Mouse (Mus musculus) limb, embryonic 10.5 days (tissue): ENCODE results near the gene Cntd1. TPM values are rescaled to one million over a fixed set of nuclear protein-coding genes. Genes with fewer than 3 reads are reported as not detected.

Experiments
- DNase-seq: peaks from one replicate; pipeline ENCODE4 v3.0.0-alpha.2; 2017; ENCODE audit warnings: low spot score
- H3K27ac ChIP-seq: fragments of 300-500 bp; sonication (generic); 2 replicates; pipeline ENCODE4 v1.5.1; 2016; ENCODE audit warnings: mild to moderate bottlenecking
- H3K27me3 ChIP-seq: fragments of 300-500 bp; sonication (generic); 2 replicates; pipeline ENCODE4 v1.6.1; 2016; ENCODE audit warnings: low read depth, mild to moderate bottlenecking; ENCODE audit not compliant: poor library complexity, severe bottlenecking
- H3K36me3 ChIP-seq: fragments of 300-500 bp; sonication (generic); 2 replicates; pipeline ENCODE4 v1.6.1; 2016; ENCODE audit warnings: mild to moderate bottlenecking, moderate library complexity
- H3K4me1 ChIP-seq: fragments of 300-500 bp; sonication (generic); 2 replicates; pipeline ENCODE4 v1.6.1; 2016
- H3K4me3 ChIP-seq: fragments of 300-500 bp; sonication (generic); 2 replicates; pipeline ENCODE4 v1.5.1; 2016; ENCODE audit warnings: mild to moderate bottlenecking, moderate library complexity
- H3K9me3 ChIP-seq: fragments of 300-500 bp; sonication (generic); replicated peaks from 2 replicates; pipeline ENCODE4 v1.6.1; 2016; ENCODE audit warnings: mild to moderate bottlenecking
- WGBS: fragments of 180-500 bp; shearing (Covaris S2); methylation state at CpG from one replicate; pipeline ENCODE4 v1.1.7; 2016; 5-methylcytosine and 5-hydroxymethylcytosine counted together
- polyA plus RNA-seq: library from polyadenylated mRNA; unstranded; fragments of >200 nt; fragmentation: Nextera tagmentation; extraction: Ambion mirVana; gene quantifications from 2 replicates; pipeline ENCODE4 v1.2.1, GENCODE M21; 2016

The Cntd1 gene
- polyA plus RNA-seq, 1 experiment from 2014 or later: 1.1 TPM

- no peak for DNase-seq
- H3K36me3 ChIP-seq: peaks cover 7% of the 10 kb centered on the region; the same call in 1 of the 2 replicates
Observed at GRCm38 (mm10) chr11:101332537-101332936, 53.7 kb downstream of the Cntd1 start.

DNA sequence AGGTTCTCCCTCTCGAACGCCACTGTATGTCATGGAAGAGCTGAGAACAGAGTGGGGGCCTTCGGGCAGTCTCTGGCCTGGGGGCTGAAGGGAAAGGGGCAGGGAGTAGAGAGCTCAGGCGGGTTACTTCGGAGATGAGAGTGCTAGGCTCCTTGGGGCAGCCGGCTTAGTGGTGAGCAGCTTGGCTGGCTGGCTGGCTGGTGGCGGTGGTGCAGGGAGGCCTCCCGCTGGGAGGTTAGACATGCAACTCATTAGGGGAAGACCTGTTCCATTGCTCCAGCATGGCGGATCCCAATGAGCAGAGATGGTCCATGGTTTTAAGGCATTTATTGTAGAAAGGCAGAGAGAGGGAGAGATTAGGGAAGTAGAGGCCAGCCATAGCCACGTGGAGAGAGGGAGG, 55.2 kb downstream of the Cntd1 start:
- DNase-seq: peak; percentile 53
- peaks cover 42% of the 10 kb centered on the region for H3K4me1 ChIP-seq
- 25% methylated on average over 10 of the region's 10 CpGs for WGBS
- no peaks in the 10 kb centered on the region for H3K36me3 ChIP-seq
- peak overlapping the region; percentile 77 for H3K27ac ChIP-seq
- no peaks in the 10 kb centered on the region for H3K27me3 ChIP-seq
- no peaks in the 10 kb centered on the region for H3K9me3 ChIP-seq
- H3K4me3 ChIP-seq: peak overlapping the region; percentile 19; the same call in 1 of the 2 replicates

More at GRCm38 (mm10) chr11:101332537-101332936, 53.7 kb downstream of the Cntd1 start:
- Histone ChIP-seq H3K9me3 (no peaks in the 10 kb centered on the region), H3K27ac (no peak overlapping the region), H3K4me3 (no peak overlapping the region), H3K27me3 (no peaks in the 10 kb centered on the region), H3K4me1 (peaks cover 28% of the 10 kb centered on the region)
- 85% methylated on average over 3 of the region's 3 CpGs for WGBS

GRCm38 (mm10) chr11:101334516-101334915, 55.7 kb downstream of the Cntd1 start:
- Histone ChIP-seq H3K4me1 (peaks cover 42% of the 10 kb centered on the region), H3K36me3 (no peaks in the 10 kb centered on the region), H3K27ac (peak overlapping the region; percentile 77), H3K4me3 (peak overlapping the region; percentile 19; the same call in 1 of the 2 replicates), H3K27me3 (no peaks in the 10 kb centered on the region), H3K9me3 (no peaks in the 10 kb centered on the region)
- WGBS: 1% methylated on average over 6 of the region's 6 CpGs
- peak; percentile 83 for DNase-seq

DNA sequence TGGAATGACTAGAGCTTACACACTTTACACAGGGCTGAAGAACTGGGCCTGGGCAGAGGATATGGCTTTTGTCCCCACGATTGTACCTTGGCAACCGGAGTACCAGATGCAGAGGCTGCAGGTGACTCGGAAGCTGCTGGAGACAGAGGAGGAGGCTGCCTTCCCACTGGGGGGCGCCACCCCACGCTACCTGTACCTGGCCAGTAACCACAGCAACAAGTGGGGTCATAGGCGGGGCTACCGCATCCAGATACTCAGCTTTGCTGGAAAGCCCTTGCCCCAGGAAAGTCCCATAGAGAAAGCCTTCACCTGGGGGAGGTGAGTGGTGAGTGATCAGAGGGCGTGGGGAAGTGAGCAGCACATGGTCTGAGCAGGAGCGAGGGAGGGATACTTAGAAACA, 56.9 kb downstream of the Cntd1 start:
- Histone ChIP-seq H3K27ac (peak overlapping the region; percentile 56), H3K36me3 (no peaks in the 10 kb centered on the region), H3K4me3 (no peak overlapping the region), H3K9me3 (no peaks in the 10 kb centered on the region), H3K4me1 (peaks cover 42% of the 10 kb centered on the region), H3K27me3 (no peaks in the 10 kb centered on the region)
- 89% methylated on average over 9 of the region's 9 CpGs for WGBS
- no peak for DNase-seq

DNA sequence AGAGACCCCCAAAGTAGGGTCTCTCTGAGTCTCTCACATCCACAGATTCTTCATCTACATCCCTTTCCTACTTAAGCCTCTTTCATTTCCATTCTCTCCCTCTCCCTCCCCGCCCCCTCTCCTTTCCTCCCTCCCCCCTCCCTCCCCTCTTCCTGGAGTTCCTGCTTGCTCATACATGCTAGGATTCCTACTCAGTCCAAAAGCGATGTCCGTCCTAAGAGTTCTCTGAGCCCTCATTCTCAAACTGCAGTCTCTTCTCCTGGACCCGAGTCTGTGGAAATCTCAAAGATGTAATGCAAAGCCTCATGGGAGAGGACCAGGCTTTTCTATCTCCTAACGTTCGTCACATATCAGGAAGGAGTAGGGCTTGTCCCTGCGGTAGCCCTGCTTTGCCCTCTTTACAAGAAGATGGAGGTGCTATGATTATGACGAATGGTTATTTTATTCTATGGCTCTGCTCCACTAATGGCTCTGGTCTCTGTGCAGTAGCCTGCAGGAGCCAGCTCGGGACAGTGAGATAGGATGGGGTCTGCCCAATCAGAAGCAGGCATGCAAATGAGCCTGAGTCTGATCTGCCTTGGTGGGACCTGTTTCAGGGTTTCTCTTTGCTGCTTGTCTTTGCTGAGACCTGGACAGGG, 59.4 kb downstream of the Cntd1 start:
- Histone ChIP-seq H3K4me1 (peaks cover 41% of the 10 kb centered on the region), H3K36me3 (no peaks in the 10 kb centered on the region), H3K4me3 (peak overlapping the region; percentile 49), H3K9me3 (no peaks in the 10 kb centered on the region), H3K27me3 (no peaks in the 10 kb centered on the region), H3K27ac (peak overlapping the region; percentile 78)
- peak; percentile 58 for DNase-seq
- 2% methylated on average over 9 of the region's 9 CpGs for WGBS

Other genes with a start within 250 kb of the Cntd1 start
- gene Naglu, start 209.0 kb upstream of the Cntd1 start, polyA plus RNA-seq: 4.9 and 5.9 TPM in 2 replicates
- not detected in 2 replicates for gene Hsd17b1, start 200.6 kb upstream of the Cntd1 start, polyA plus RNA-seq
- gene Coasy, start 196.4 kb upstream of the Cntd1 start, polyA plus RNA-seq: 42.3 and 45.3 TPM in 2 replicates
- 41.3 and 49.6 TPM in 2 replicates for gene Mlx, start 191.7 kb upstream of the Cntd1 start, polyA plus RNA-seq
- gene Psmc3ip, start 183.6 kb upstream of the Cntd1 start, polyA plus RNA-seq: 73.1 and 74.0 TPM in 2 replicates
- 17.8 and 17.9 TPM in 2 replicates for gene Retreg3, start 159.1 kb upstream of the Cntd1 start, polyA plus RNA-seq
- gene Tubg1, start 159.1 kb upstream of the Cntd1 start, polyA plus RNA-seq: 145 and 158 TPM in 2 replicates
- 2.5 and 3.0 TPM in 2 replicates for gene Tubg2, start 123.1 kb upstream of the Cntd1 start, polyA plus RNA-seq
- 0.04 and 0.09 TPM in 2 replicates for gene Cntnap1, start 108.5 kb upstream of the Cntd1 start, polyA plus RNA-seq
- gene Plekhh3, start 107.7 kb upstream of the Cntd1 start, polyA plus RNA-seq: 1.9 and 3.0 TPM in 2 replicates
- not detected in 2 replicates for gene Ccr10, start 103.6 kb upstream of the Cntd1 start, polyA plus RNA-seq
- 10.1 and 13.6 TPM in 2 replicates for gene Ezh1, start 52.5 kb upstream of the Cntd1 start, polyA plus RNA-seq
- 54.2 and 61.5 TPM in 2 replicates for gene Ramp2, start 33.0 kb upstream of the Cntd1 start, polyA plus RNA-seq
- gene Vps25, start 25.3 kb upstream of the Cntd1 start, polyA plus RNA-seq: 118 and 127 TPM in 2 replicates
- 4.7 and 6.2 TPM in 2 replicates for gene Wnk4, start 18.4 kb upstream of the Cntd1 start, polyA plus RNA-seq
- 187 and 192 TPM in 2 replicates for gene Coa3, start 102 bp downstream of the Cntd1 start, polyA plus RNA-seq
- 148 TPM in 2 replicates for gene Becn1, start 23.3 kb downstream of the Cntd1 start, polyA plus RNA-seq
- gene Psme3, start 37.2 kb downstream of the Cntd1 start, polyA plus RNA-seq: 210 and 214 TPM in 2 replicates
- 2.7 and 2.8 TPM in 2 replicates for gene Aoc2, start 46.1 kb downstream of the Cntd1 start, polyA plus RNA-seq
- 0.03 TPM in 1 of 2 replicates, not detected in the other for gene Aoc3, start 51.6 kb downstream of the Cntd1 start, polyA plus RNA-seq
- not detected in 2 replicates for gene G6pc, start 88.5 kb downstream of the Cntd1 start, polyA plus RNA-seq
- 106 and 111 TPM in 2 replicates for gene Aarsd1, start 138.6 kb downstream of the Cntd1 start, polyA plus RNA-seq
- 9.9 and 15.0 TPM in 2 replicates for gene Gm27029, start 145.8 kb downstream of the Cntd1 start, polyA plus RNA-seq
- gene Rundc1, start 146.1 kb downstream of the Cntd1 start, polyA plus RNA-seq: 16.8 and 19.6 TPM in 2 replicates
- gene Ptges3l, start 146.3 kb downstream of the Cntd1 start, polyA plus RNA-seq: 4.0 and 4.7 TPM in 2 replicates
- gene Rpl27, start 163.3 kb downstream of the Cntd1 start, polyA plus RNA-seq: 448 and 536 TPM in 2 replicates
- gene Ifi35, start 169.4 kb downstream of the Cntd1 start, polyA plus RNA-seq: 2.3 and 3.1 TPM in 2 replicates
- gene Rnd2, start 186.0 kb downstream of the Cntd1 start, polyA plus RNA-seq: 5.0 and 6.3 TPM in 2 replicates
- gene Vat1, start 187.2 kb downstream of the Cntd1 start, polyA plus RNA-seq: 14.6 and 17.2 TPM in 2 replicates